Mouse (Mus musculus) neutrophil, adult 65 days (primary cell): Measurements from ENCODE around the gene Spin2f. TPM values are rescaled to one million over a fixed set of nuclear protein-coding genes. Genes with fewer than 3 reads are reported as not detected.

Experiments
- total RNA-seq: library from RNA; stranded (reverse); gene quantifications from 2 replicates; pipeline ENCODE4 v1.2.4, GENCODE M21; 2023

Spin2f gene
- not detected in 2 replicates for total RNA-seq

GRCm38 (mm10) chrX:31253594-31253993 is at the start of gene Spin2f:
Gene Spin2f (plus strand): TSS chrX:31253894.

Other genes starting within 250 kb of the Spin2f start
- not detected in 2 replicates for gene Btbd35f29, start 136.2 kb upstream of the Spin2f start, total RNA-seq
- gene Btbd35f26, start 82.6 kb downstream of the Spin2f start, total RNA-seq, result not detected in 2 replicates
- not detected in 2 replicates for gene Btbd35f19, start 130.0 kb downstream of the Spin2f start, total RNA-seq